Mouse (Mus musculus) macrophage (primary cell): ENCODE data around the gene Eng. TPM values are rescaled to one million over a fixed set of nuclear protein-coding genes. Genes with fewer than 3 reads are reported as not detected.

Source experiments
- H3K27ac ChIP-seq: fragments of 350-480 bp; formaldehyde crosslinking; 2 replicates; pipeline ENCODE4 v1.9.0; 2021
- H3K36me3 ChIP-seq: fragments of 350-480 bp; formaldehyde crosslinking; 2 replicates; pipeline ENCODE4 v1.9.0; 2021; ENCODE audit errors: inconsistent target
- H3K4me3 ChIP-seq: fragments of 350-480 bp; formaldehyde crosslinking; 2 replicates; pipeline ENCODE4 v1.9.0; 2021; ENCODE audit errors: inconsistent target
- H3K79me2 ChIP-seq: fragments of 350-480 bp; formaldehyde crosslinking; 2 replicates; pipeline ENCODE4 v1.9.0; 2021; ENCODE audit errors: inconsistent target
- WGBS: methylation state at CpG from one replicate; pipeline ENCODE4 v1.1.7; 2026; ENCODE audit warnings: inconsistent platforms; ENCODE audit not compliant: missing documents; 5-methylcytosine and 5-hydroxymethylcytosine counted together
- polyA plus RNA-seq: library from polyadenylated mRNA; stranded (reverse); fragments of 250-400 nt; gene quantifications from 3 replicates; pipeline ENCODE4 v1.2.4, GENCODE M21; 2018; ENCODE audit warnings: inconsistent platforms

Gene Eng
- polyA plus RNA-seq, 1 experiment from 2014 or later = 26.4 TPM

GRCm38 (mm10) chr2:32669876-32670275, 23.5 kb downstream of the Eng start:
- Histone ChIP-seq H3K79me2 (no peaks in the 10 kb centered on the region), H3K36me3 (peaks cover 22% of the 10 kb centered on the region; the same call in 1 of the 2 replicates), H3K4me3 (no peak overlapping the region), H3K27ac (no peak overlapping the region)
- 93% methylated on average over 3 of the region's 3 CpGs for WGBS

- Histone ChIP-seq H3K79me2 (no peaks in the 10 kb centered on the region), H3K27ac (no peak overlapping the region), H3K4me3 (no peak overlapping the region), H3K36me3 (peaks cover 28% of the 10 kb centered on the region; the same call in 1 of the 2 replicates)
- WGBS = 90% methylated on average over 8 of the region's 9 CpGs
Observed at GRCm38 (mm10) chr2:32671147-32671546, 24.8 kb downstream of the Eng start.

GRCm38 (mm10) chr2:32671907-32672595, 25.7 kb downstream of the Eng start:
- H3K4me3 ChIP-seq = no peak overlapping the region
- H3K79me2 ChIP-seq = no peaks in the 10 kb centered on the region
- 79% methylated on average over 9 of the region's 9 CpGs for WGBS
- no peak overlapping the region for H3K27ac ChIP-seq
- H3K36me3 ChIP-seq = peaks cover 28% of the 10 kb centered on the region; the same call in 1 of the 2 replicates

GRCm38 (mm10) chr2:32673176-32673917, 27.0 kb downstream of the Eng start:
- H3K79me2 ChIP-seq = no peaks in the 10 kb centered on the region
- H3K4me3 ChIP-seq = no peak overlapping the region
- H3K36me3 ChIP-seq = peaks cover 39% of the 10 kb centered on the region; the same call in 1 of the 2 replicates
- H3K27ac ChIP-seq = no peak overlapping the region
- WGBS = 94% methylated on average over 16 of the region's 16 CpGs

GRCm38 (mm10) chr2:32676821-32677220, 30.4 kb downstream of the Eng start:
- 90% methylated on average over 3 of the region's 3 CpGs for WGBS
- no peaks in the 10 kb centered on the region for H3K79me2 ChIP-seq
- peaks cover 45% of the 10 kb centered on the region; the same call in 1 of the 2 replicates for H3K36me3 ChIP-seq
- no peak overlapping the region for H3K4me3 ChIP-seq
- H3K27ac ChIP-seq = no peak overlapping the region

- Histone ChIP-seq H3K27ac (no peak overlapping the region), H3K79me2 (no peaks in the 10 kb centered on the region), H3K36me3 (peaks cover 41% of the 10 kb centered on the region; the same call in 1 of the 2 replicates), H3K4me3 (no peak overlapping the region)
- 93% methylated on average over 7 of the region's 7 CpGs for WGBS
Observed at GRCm38 (mm10) chr2:32677683-32678082, 31.3 kb downstream of the Eng start.

GRCm38 (mm10) chr2:32680051-32680451, 33.7 kb downstream of the Eng start:
- Histone ChIP-seq H3K36me3 (peaks cover 27% of the 10 kb centered on the region; the same call in 1 of the 2 replicates), H3K27ac (no peak overlapping the region), H3K4me3 (no peak overlapping the region), H3K79me2 (no peaks in the 10 kb centered on the region)
- WGBS = 86% methylated on average over 7 of the region's 7 CpGs

- 87% methylated on average over 19 of the region's 19 CpGs for WGBS
- no peak overlapping the region for H3K4me3 ChIP-seq
- no peaks in the 10 kb centered on the region for H3K79me2 ChIP-seq
- H3K36me3 ChIP-seq = peaks cover 23% of the 10 kb centered on the region; the same call in 1 of the 2 replicates
- no peak overlapping the region for H3K27ac ChIP-seq
Observed at GRCm38 (mm10) chr2:32680961-32681650, 34.7 kb downstream of the Eng start.

GRCm38 (mm10) chr2:32681754-32682153, 35.4 kb downstream of the Eng start:
- WGBS = 76% methylated on average over 6 of the region's 6 CpGs
- Histone ChIP-seq H3K36me3 (peaks cover 27% of the 10 kb centered on the region; the same call in 1 of the 2 replicates), H3K4me3 (no peak overlapping the region), H3K79me2 (no peaks in the 10 kb centered on the region), H3K27ac (no peak overlapping the region)

- Histone ChIP-seq H3K36me3 (peaks cover 20% of the 10 kb centered on the region; the same call in 1 of the 2 replicates), H3K79me2 (no peaks in the 10 kb centered on the region), H3K4me3 (no peak overlapping the region), H3K27ac (no peak overlapping the region)
- WGBS = 90% methylated on average over 14 of the region's 14 CpGs
Observed at GRCm38 (mm10) chr2:32682721-32683417, 36.5 kb downstream of the Eng start.

- Histone ChIP-seq H3K36me3 (peaks cover 12% of the 10 kb centered on the region; the same call in 1 of the 2 replicates), H3K27ac (no peak overlapping the region), H3K79me2 (no peaks in the 10 kb centered on the region), H3K4me3 (no peak overlapping the region)
- WGBS = 95% methylated on average over 10 of the region's 10 CpGs
Observed at GRCm38 (mm10) chr2:32683701-32684100, 37.3 kb downstream of the Eng start.

- Histone ChIP-seq H3K79me2 (no peaks in the 10 kb centered on the region), H3K36me3 (0 out of 2 replicates have a peak, but pooled peaks cover 5% of the 10 kb centered on the region), H3K27ac (no peak overlapping the region), H3K4me3 (no peak overlapping the region)
- 92% methylated on average over 15 of the region's 15 CpGs for WGBS
Observed at GRCm38 (mm10) chr2:32684681-32685428, 38.5 kb downstream of the Eng start.

GRCm38 (mm10) chr2:32685807-32686206, 39.4 kb downstream of the Eng start:
- Histone ChIP-seq H3K79me2 (no peaks in the 10 kb centered on the region), H3K4me3 (no peak overlapping the region), H3K36me3 (0 out of 2 replicates have a peak, but pooled peaks cover 5% of the 10 kb centered on the region), H3K27ac (no peak overlapping the region)
- WGBS = 95% methylated on average over 3 of the region's 3 CpGs
